Mouse (Mus musculus): ENCODE results near the gene Gck. TPM values are rescaled to one million over a fixed set of nuclear protein-coding genes. Genes with fewer than 3 reads are reported as not detected.

Gck gene
- polyA plus RNA-seq, 1 experiment from 2014 or later, result 2.1 TPM

DNA sequence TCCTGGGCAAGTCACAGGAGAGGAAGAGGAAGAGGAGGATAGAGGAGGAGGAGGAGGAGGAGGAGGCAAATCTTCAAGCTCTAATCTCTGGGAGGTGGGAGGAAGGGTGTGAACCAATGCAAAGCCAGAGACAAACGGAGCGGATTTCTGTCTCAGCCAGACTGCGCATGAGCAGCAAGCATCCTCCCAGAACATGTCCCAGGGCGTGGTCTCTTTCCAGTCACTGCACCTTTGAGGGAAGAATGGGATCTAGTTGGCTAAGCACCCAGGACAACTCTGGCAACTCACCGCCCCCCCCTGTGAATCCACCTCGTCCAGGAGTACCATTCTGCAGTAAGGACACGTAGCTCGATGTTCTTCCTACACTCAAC, 33.7 kb downstream of the Gck start:
- Histone ChIP-seq H3K4me1 (peaks cover 30% of the 10 kb centered on the region), H3K27me3 (ENCODE audit: insufficient read depth, poor library complexity, severe bottlenecking) (peaks cover 8% of the 10 kb centered on the region; the same call in 1 of the 2 replicates), H3K9me3 (no peaks in the 10 kb centered on the region), H3K4me3 (no peak overlapping the region), H3K27ac (0 out of 2 replicates have a peak overlapping the region, but pooled peaks have one; percentile 42), H3K36me3 (no peaks in the 10 kb centered on the region)
- no peak for DNase-seq (ENCODE audit: low spot score)
- WGBS, result 69% methylated on average over 8 of the region's 8 CpGs

DNA sequence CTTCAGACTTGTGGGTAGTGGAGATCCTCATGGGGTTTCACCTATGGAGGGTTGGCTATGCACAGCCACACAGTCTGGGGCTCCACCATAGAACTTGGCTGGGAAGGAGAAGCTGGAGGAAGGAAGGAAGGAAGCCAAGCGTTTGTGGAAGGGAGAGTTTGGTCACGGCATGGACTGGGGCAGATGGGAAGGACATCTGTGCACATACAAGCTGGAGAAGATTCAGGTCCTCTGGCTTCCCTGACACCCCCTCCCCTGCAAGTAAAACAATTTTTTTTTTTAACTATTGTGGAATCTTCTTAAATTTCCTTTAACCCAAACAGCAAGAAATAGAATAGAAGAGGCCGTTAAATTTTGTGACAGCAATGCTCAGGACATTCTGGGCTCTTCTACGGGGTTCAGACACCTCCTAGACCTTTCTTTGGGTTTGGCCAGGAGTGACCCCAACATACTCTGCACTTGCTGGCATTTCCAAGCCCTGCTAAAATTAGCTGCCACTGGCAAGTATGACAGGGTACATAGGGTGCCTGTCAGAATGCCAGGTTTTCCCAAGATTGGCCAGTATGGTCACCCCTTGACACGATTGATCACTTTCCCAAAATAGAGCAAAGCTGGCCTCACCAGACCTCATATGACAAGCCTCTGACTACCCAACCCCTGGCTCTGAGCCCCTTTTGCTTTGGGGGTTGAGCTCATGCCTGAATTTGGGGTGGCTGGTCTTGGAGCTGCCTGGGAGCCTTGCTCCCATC, 34.3 kb downstream of the Gck start:
- peaks cover 8% of the 10 kb centered on the region; the same call in 1 of the 2 replicates for H3K27me3 ChIP-seq (ENCODE audit: insufficient read depth, poor library complexity, severe bottlenecking)
- H3K9me3 ChIP-seq, result no peaks in the 10 kb centered on the region
- H3K36me3 ChIP-seq, result no peaks in the 10 kb centered on the region
- peaks cover 30% of the 10 kb centered on the region for H3K4me1 ChIP-seq
- no peak overlapping the region for H3K4me3 ChIP-seq
- no peak for DNase-seq (ENCODE audit: low spot score)
- 74% methylated on average over 5 of the region's 5 CpGs for WGBS
- H3K27ac ChIP-seq, result 0 out of 2 replicates have a peak overlapping the region, but pooled peaks have one; percentile 42

- Histone ChIP-seq H3K27me3 (ENCODE audit: insufficient read depth, poor library complexity, severe bottlenecking) (peaks cover 8% of the 10 kb centered on the region; the same call in 1 of the 2 replicates), H3K27ac (0 out of 2 replicates have a peak overlapping the region, but pooled peaks have one; percentile 5), H3K4me3 (no peak overlapping the region), H3K9me3 (no peaks in the 10 kb centered on the region), H3K36me3 (no peaks in the 10 kb centered on the region), H3K4me1 (peaks cover 28% of the 10 kb centered on the region)
- WGBS, result 39% methylated on average over 5 of the region's 5 CpGs
- no peak for DNase-seq (ENCODE audit: low spot score)
Observed at GRCm38 (mm10) chr11:5914940-5915339, 34.9 kb downstream of the Gck start.

GRCm38 (mm10) chr11:5913936-5914335, 35.9 kb downstream of the Gck start:
- no peak for DNase-seq (ENCODE audit: low spot score)
- no peak overlapping the region for H3K4me3 ChIP-seq
- 77% methylated on average over 4 of the region's 4 CpGs for WGBS
- H3K9me3 ChIP-seq, result no peaks in the 10 kb centered on the region
- no peaks in the 10 kb centered on the region for H3K36me3 ChIP-seq
- H3K4me1 ChIP-seq, result peaks cover 39% of the 10 kb centered on the region
- peaks cover 8% of the 10 kb centered on the region; the same call in 1 of the 2 replicates for H3K27me3 ChIP-seq (ENCODE audit: insufficient read depth, poor library complexity, severe bottlenecking)
- no peak overlapping the region for H3K27ac ChIP-seq

DNA sequence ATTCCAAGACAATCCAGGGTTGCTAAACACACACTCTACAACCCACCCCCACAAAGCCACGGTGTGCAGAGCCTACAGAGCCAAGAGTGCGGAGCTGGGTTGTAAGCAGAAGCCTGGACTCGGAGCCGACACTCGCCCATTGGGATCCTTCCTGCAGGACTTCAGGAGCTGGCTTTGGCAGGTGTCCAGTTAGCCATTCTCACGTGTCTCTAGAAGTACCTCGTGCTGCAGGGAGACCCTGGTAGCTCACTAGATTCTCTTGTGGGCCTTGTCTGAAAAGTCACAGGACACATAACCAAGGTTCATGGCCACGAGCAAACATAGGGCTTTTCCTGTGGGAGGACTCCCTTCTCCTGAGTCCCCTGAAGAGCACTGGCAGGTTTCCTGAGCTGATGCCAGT, 36.6 kb downstream of the Gck start:
- H3K36me3 ChIP-seq, result no peaks in the 10 kb centered on the region
- no peak overlapping the region for H3K27ac ChIP-seq
- WGBS, result 70% methylated on average over 8 of the region's 8 CpGs
- DNase-seq (ENCODE audit: low spot score), result no peak
- peaks cover 8% of the 10 kb centered on the region; the same call in 1 of the 2 replicates for H3K27me3 ChIP-seq (ENCODE audit: insufficient read depth, poor library complexity, severe bottlenecking)
- H3K9me3 ChIP-seq, result no peaks in the 10 kb centered on the region
- no peak overlapping the region for H3K4me3 ChIP-seq
- H3K4me1 ChIP-seq, result peaks cover 42% of the 10 kb centered on the region

DNA sequence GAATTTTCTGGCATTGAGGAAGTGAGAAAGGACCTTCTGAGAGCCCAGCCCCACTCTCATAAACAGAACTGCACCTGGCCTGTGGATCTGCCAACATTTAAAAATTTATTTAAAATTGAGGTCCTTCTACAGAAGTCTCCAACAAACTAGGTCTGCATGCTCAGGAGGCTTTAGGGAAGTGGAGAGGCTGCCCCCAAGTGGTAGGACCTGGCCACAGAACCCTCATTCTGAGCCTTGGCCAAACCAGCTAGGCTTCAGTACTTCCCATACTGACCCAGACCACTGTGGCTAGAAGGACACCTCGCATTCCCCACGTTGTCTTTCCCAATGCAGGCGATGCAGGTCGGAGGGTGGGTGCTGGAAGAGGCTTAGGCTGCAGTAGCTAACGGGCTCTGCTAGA, 37.2 kb downstream of the Gck start:
- Histone ChIP-seq H3K4me3 (no peak overlapping the region), H3K9me3 (no peaks in the 10 kb centered on the region), H3K36me3 (no peaks in the 10 kb centered on the region), H3K27ac (no peak overlapping the region), H3K27me3 (ENCODE audit: insufficient read depth, poor library complexity, severe bottlenecking) (peaks cover 8% of the 10 kb centered on the region; the same call in 1 of the 2 replicates), H3K4me1 (peaks cover 38% of the 10 kb centered on the region)
- WGBS, result 21% methylated on average over 5 of the region's 5 CpGs
- peak; percentile 83 for DNase-seq (ENCODE audit: low spot score)

GRCm38 (mm10) chr11:5908642-5909041, 41.2 kb downstream of the Gck start:
- Histone ChIP-seq H3K36me3 (no peaks in the 10 kb centered on the region), H3K4me1 (peaks cover 31% of the 10 kb centered on the region), H3K27ac (peak overlapping the region; percentile 31; the same call in 1 of the 2 replicates), H3K9me3 (no peaks in the 10 kb centered on the region), H3K27me3 (ENCODE audit: insufficient read depth, poor library complexity, severe bottlenecking) (peaks cover under 1% of the 10 kb centered on the region; the same call in 1 of the 2 replicates), H3K4me3 (no peak overlapping the region)
- peak; percentile 14 for DNase-seq (ENCODE audit: low spot score)
- WGBS, result 67% methylated on average over 4 of the region's 4 CpGs

DNA sequence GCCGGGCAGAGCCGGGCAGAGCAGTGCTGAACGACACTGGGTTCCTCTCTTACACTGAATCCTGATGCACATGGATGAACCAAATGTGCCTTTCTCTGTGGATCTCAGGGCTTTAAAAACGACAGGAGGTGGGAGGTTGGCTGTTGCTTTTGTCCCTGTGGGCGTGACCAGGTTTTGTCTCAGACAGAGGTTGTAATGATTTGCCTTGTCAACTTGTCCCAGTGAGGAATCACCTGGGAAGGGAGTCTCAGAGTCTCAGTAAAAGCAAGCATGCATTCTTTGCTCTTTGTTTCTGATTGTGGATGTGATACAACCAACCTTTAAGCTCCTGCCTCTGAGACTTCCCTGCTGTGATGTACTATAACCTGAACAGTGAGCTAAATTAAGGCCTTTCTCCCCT, 42.8 kb downstream of the Gck start:
- Histone ChIP-seq H3K4me3 (no peak overlapping the region), H3K36me3 (no peaks in the 10 kb centered on the region), H3K27me3 (ENCODE audit: insufficient read depth, poor library complexity, severe bottlenecking) (peaks cover 16% of the 10 kb centered on the region; the same call in 1 of the 2 replicates), H3K4me1 (peaks cover 35% of the 10 kb centered on the region), H3K9me3 (no peaks in the 10 kb centered on the region), H3K27ac (no peak overlapping the region)
- peak; percentile 36 for DNase-seq (ENCODE audit: low spot score)
- WGBS, result 71% methylated on average over 5 of the region's 5 CpGs

- Histone ChIP-seq H3K27me3 (ENCODE audit: insufficient read depth, poor library complexity, severe bottlenecking) (peaks cover 26% of the 10 kb centered on the region), H3K27ac (0 out of 2 replicates have a peak overlapping the region, but pooled peaks have one; percentile 6), H3K4me3 (no peak overlapping the region), H3K9me3 (no peaks in the 10 kb centered on the region), H3K4me1 (peaks cover 47% of the 10 kb centered on the region), H3K36me3 (no peaks in the 10 kb centered on the region)
- DNase-seq (ENCODE audit: low spot score), result peak; percentile 63
- 81% methylated on average over 10 of the region's 10 CpGs for WGBS
Observed at GRCm38 (mm10) chr11:5905778-5906518, 43.9 kb downstream of the Gck start.

DNA sequence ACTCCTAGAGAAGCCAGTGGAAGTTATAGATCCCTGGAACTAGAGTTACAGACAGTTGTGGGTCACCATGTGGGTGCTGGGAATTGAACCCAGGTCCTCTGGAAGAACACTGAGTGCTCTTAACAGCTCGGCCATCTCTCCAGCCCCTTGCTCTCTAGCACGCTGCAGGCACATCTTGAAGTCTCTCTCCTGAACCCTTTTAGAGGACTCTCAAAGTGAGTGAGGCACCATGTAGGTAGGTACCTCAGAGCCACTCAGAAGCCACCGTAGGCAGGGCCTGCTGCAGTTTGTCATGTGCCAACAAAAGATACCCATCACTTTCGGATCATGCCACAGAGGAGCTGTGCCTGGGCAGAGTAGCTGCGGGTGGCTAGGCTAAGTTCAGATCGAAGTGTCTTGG, 45.0 kb downstream of the Gck start:
- H3K4me1 ChIP-seq, result peaks cover 50% of the 10 kb centered on the region
- H3K27me3 ChIP-seq (ENCODE audit: insufficient read depth, poor library complexity, severe bottlenecking), result peaks cover 31% of the 10 kb centered on the region
- 87% methylated on average over 6 of the region's 6 CpGs for WGBS
- H3K27ac ChIP-seq, result no peak overlapping the region
- H3K4me3 ChIP-seq, result no peak overlapping the region
- H3K36me3 ChIP-seq, result no peaks in the 10 kb centered on the region
- peak; percentile 51 for DNase-seq (ENCODE audit: low spot score)
- no peaks in the 10 kb centered on the region for H3K9me3 ChIP-seq

DNA sequence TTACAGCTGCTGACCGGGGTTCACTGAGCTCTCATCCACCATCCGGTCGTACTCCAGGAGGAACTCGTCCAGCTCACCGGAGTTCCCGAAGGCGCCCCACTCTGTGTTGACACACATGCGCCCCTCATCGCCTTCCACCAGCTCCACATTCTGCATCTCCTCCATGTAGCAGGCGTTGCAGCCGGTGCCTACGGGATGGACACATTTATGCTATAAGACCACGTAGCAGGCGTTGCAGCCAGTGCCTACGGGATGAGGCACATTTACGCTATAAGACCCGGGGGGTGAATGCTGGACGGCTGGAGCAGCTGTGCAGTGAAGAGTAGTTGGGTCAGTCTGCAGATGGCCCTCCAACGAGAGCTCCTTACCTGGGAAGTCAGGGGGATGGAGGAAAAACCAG, 45.5 kb downstream of the Gck start:
- H3K36me3 ChIP-seq, result no peaks in the 10 kb centered on the region
- 91% methylated on average over 19 of the region's 19 CpGs for WGBS
- peak; percentile 73 for DNase-seq (ENCODE audit: low spot score)
- H3K4me3 ChIP-seq, result no peak overlapping the region
- H3K27me3 ChIP-seq (ENCODE audit: insufficient read depth, poor library complexity, severe bottlenecking), result peaks cover 35% of the 10 kb centered on the region
- H3K4me1 ChIP-seq, result peaks cover 47% of the 10 kb centered on the region
- H3K9me3 ChIP-seq, result no peaks in the 10 kb centered on the region
- H3K27ac ChIP-seq, result 0 out of 2 replicates have a peak overlapping the region, but pooled peaks have one; percentile 11

DNA sequence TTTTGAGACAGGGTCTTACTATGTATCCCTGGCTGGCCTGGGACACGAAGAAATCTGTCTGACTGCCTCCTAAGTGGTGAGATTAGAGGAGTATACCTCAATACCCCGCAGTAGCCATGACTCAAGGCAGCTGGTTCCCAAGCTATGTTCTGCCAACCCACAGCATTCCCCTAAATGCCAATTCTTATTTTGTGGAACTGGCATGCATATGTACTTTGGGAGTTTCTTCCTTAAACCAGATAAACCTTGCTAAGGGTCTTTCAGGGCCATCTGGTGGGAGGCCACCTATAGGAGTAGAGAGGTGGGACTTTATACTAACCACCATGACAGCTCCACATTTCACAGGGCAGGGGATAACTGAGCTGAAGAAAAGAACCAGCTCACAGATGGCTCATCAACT, 46.0 kb downstream of the Gck start:
- Histone ChIP-seq H3K36me3 (no peaks in the 10 kb centered on the region), H3K9me3 (no peaks in the 10 kb centered on the region), H3K4me1 (peaks cover 47% of the 10 kb centered on the region), H3K27me3 (ENCODE audit: insufficient read depth, poor library complexity, severe bottlenecking) (peaks cover 40% of the 10 kb centered on the region), H3K4me3 (no peak overlapping the region), H3K27ac (no peak overlapping the region)
- DNase-seq (ENCODE audit: low spot score), result no peak
- WGBS, result 80% methylated on average over 2 of the region's 2 CpGs

GRCm38 (mm10) chr11:5902390-5902789, 47.5 kb downstream of the Gck start:
- H3K9me3 ChIP-seq, result no peaks in the 10 kb centered on the region
- H3K27ac ChIP-seq, result peak overlapping the region; percentile 93
- H3K36me3 ChIP-seq, result no peaks in the 10 kb centered on the region
- H3K27me3 ChIP-seq (ENCODE audit: insufficient read depth, poor library complexity, severe bottlenecking), result peaks cover 46% of the 10 kb centered on the region
- peak overlapping the region; percentile 51 for H3K4me3 ChIP-seq
- no peak for DNase-seq (ENCODE audit: low spot score)
- 11% methylated on average over 6 of the region's 6 CpGs for WGBS
- peaks cover 56% of the 10 kb centered on the region for H3K4me1 ChIP-seq

Data from heart, embryonic 10.5 days (tissue).